Mouse (Mus musculus): ENCODE data around the gene Trpm5. TPM values are rescaled to one million over a fixed set of nuclear protein-coding genes. Genes with fewer than 3 reads are reported as not detected.

The Trpm5 gene
- 1.1 and 1.2 TPM in 2 replicates for polyA plus RNA-seq (2015; fragmentation: Nextera tagmentation; extraction: Ambion mirVana)

DNA sequence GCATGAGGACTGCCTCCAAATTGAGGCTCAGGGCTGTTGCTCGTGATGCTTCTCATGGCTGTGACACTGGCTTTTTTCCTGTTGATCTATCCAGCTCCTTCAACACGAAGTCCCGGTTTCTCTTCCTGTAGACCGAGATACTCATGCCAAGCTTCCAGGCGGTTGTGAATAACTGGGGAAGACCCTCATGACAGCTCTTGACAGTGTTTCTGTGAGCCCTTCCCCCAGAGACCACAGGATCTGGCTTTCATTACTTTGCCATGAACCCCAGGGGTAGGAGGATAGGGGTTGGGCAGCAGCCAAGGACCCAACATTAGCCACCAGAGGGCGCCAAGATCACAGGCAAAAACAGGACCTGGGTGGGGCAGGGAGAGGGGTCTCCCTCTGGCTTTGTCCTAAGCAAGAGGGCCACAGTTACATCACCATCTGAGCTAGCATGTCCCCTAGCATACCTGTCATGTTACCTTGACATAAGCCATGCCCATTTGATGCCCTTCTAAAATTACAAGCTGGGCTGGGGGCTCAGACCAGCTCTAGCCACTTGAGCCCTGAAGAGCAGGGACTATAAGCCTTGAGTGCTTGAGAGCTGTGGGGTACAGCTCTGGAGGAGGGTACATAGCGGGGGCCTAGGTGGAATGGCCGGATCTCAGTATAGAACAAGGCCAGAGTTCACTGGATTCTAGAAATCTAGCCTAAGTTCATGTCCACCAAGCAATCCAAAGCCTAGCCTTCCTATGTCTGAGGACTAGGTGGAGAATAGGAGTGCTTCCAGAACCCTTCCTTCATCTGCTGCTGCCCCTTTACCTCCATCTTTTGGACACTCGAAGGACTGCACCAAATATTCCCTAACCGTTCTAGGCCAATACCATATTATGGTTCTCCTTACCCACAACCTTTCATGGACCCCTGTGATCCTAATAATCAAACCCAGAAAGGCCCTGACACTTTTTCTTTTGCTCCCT lies at the start of gene Trpm5:
Gene Trpm5, minus strand, starts transcription at position 51 of the 962 bp plus-strand sequence.
- 47% methylated on average over 10 of the region's 10 CpGs for WGBS
- no peak within 1 kb of the TSS for H3K9ac ChIP-seq (replicated peaks; ENCODE audit: low read depth, low read length)
- ATAC-seq = no peak
- H3K4me3 ChIP-seq (replicated peaks; ENCODE audit: low read length) = no peak within 1 kb of the TSS
- H3K4me1 ChIP-seq (replicated peaks; ENCODE audit: control insufficient read depth, insufficient read depth, low read length) = no peaks in the 10 kb centered on the region
- no peaks in the 10 kb centered on the region for H3K36me3 ChIP-seq (ENCODE audit: control insufficient read depth, insufficient read depth)
- H3K27ac ChIP-seq (ENCODE audit: low read length) = no peak within 1 kb of the TSS
- no peaks in the 10 kb centered on the region for H3K9me3 ChIP-seq (ENCODE audit: control insufficient read depth, low read length)
- no peak within 1 kb of the TSS for H3K4me2 ChIP-seq (ENCODE audit: low read length)
- H3K27me3 ChIP-seq (replicated peaks; ENCODE audit: control insufficient read depth, insufficient read depth, low read length) = no peaks in the 10 kb centered on the region

DNA sequence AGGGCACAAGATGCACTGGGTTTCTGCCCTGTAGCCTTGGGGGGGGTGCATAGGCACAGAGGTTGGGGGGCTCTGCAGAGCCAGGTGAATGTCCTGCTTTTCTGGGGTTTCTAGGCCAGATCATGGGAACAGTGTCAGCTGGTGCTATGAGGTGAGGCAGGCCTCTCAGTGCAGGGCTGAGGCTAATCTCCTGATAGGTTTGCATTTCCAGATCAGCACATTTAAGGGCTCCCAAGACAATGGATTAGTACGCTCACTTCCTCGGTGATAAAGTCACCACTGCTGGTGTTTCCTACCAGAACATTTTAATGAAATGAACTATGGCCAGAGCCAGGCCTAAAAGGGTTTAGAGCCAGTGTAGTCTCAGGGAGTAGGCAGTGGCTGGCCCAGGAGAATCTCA lies 48.2 kb upstream of the Trpm5 start:
- Histone ChIP-seq H3K9me3 (ENCODE audit: control insufficient read depth, low read length) (no peaks in the 10 kb centered on the region), H3K27ac (ENCODE audit: low read length) (no peak overlapping the region), H3K27me3 (replicated peaks; ENCODE audit: control insufficient read depth, insufficient read depth, low read length) (no peaks in the 10 kb centered on the region), H3K4me1 (replicated peaks; ENCODE audit: control insufficient read depth, insufficient read depth, low read length) (no peaks in the 10 kb centered on the region), H3K36me3 (ENCODE audit: control insufficient read depth, insufficient read depth) (no peaks in the 10 kb centered on the region), H3K4me3 (replicated peaks; ENCODE audit: low read length) (no peak overlapping the region), H3K9ac (replicated peaks; ENCODE audit: low read depth, low read length) (no peak overlapping the region), H3K4me2 (ENCODE audit: low read length) (no peak overlapping the region)
- 88% methylated on average over 2 of the region's 2 CpGs for WGBS
- ATAC-seq = no peak

DNA sequence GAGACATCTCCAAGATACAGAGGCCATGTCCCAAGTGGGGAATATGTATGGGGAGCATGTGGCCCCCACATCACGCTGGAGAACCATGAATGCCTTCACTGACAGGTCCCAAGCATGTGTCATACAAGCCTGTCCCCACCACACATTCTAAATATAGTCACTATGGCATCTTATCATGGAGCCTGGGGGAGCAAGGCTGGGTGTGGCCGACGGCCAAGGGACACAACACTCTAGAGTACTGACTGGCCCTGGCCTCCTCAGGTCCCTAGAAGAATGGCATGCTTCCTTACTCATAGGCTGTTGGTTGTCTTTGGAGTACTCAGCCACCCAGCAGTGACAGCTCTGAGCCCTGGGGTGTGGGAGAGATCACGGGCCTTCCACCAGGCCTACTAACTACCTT lies 45.5 kb upstream of the Trpm5 start:
- no peaks in the 10 kb centered on the region for H3K27me3 ChIP-seq (replicated peaks; ENCODE audit: control insufficient read depth, insufficient read depth, low read length)
- 77% methylated on average over 4 of the region's 4 CpGs for WGBS
- no peak for ATAC-seq

DNA sequence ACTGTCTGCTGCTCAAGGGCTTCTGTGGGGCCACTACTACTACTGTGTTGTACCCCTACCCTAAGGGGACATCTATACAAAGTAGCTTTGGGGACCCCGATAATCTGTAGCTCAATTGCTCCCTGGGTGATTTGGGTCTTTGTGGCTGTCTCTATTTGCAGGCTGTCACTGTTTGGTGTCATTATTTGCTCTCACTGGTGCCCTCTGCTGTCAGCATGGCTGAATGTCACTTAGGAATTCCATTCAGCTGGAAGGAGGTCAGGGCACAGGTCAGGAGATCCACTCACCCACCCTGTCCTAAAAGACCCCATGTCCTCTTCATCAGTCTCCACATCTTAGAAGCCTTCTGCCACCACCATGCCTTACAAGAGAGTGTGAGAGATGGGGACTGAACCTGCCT lies 44.3 kb upstream of the Trpm5 start:
- ATAC-seq = no peak

More for the DNA sequence above, 45.5 kb upstream of the Trpm5 start:
- Histone ChIP-seq H3K36me3 (ENCODE audit: control insufficient read depth, insufficient read depth) (no peaks in the 10 kb centered on the region), H3K27ac (ENCODE audit: low read length) (no peak overlapping the region), H3K4me1 (replicated peaks; ENCODE audit: control insufficient read depth, insufficient read depth, low read length) (no peaks in the 10 kb centered on the region), H3K4me3 (replicated peaks; ENCODE audit: low read length) (no peak overlapping the region), H3K9ac (replicated peaks; ENCODE audit: low read depth, low read length) (no peak overlapping the region), H3K9me3 (ENCODE audit: control insufficient read depth, low read length) (no peaks in the 10 kb centered on the region), H3K4me2 (ENCODE audit: low read length) (no peak overlapping the region)

DNA sequence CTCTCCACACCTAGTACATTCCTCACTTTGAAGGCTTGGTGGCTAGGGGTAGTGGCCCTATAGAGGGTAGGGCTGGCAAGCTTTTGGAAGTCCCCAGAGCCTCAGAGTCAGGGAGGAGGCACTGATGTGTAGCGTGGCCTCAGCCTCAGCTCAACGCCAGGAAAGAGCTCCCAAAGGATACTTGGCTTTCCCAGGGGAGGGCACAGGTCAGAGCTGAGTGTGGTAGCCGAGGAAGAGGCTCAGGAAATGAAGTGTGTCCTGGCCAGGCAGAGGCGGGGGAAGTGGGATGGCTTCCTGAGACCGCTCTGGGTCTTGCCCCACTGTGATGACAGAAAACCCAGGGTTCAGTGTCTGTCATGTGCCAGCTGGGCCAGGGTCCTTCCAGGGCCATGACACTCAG lies 42.1 kb upstream of the Trpm5 start:
- Histone ChIP-seq H3K36me3 (ENCODE audit: control insufficient read depth, insufficient read depth) (no peaks in the 10 kb centered on the region), H3K27me3 (replicated peaks; ENCODE audit: control insufficient read depth, insufficient read depth, low read length) (no peaks in the 10 kb centered on the region), H3K4me1 (replicated peaks; ENCODE audit: control insufficient read depth, insufficient read depth, low read length) (no peaks in the 10 kb centered on the region), H3K9me3 (ENCODE audit: control insufficient read depth, low read length) (no peaks in the 10 kb centered on the region), H3K27ac (ENCODE audit: low read length) (no peak overlapping the region), H3K9ac (replicated peaks; ENCODE audit: low read depth, low read length) (no peak overlapping the region), H3K4me3 (replicated peaks; ENCODE audit: low read length) (no peak overlapping the region), H3K4me2 (ENCODE audit: low read length) (no peak overlapping the region)
- 76% methylated on average over 5 of the region's 5 CpGs for WGBS
- ATAC-seq = no peak

More for the DNA sequence above, 44.3 kb upstream of the Trpm5 start:
- H3K36me3 ChIP-seq (ENCODE audit: control insufficient read depth, insufficient read depth) = no peaks in the 10 kb centered on the region
- no peaks in the 10 kb centered on the region for H3K4me1 ChIP-seq (replicated peaks; ENCODE audit: control insufficient read depth, insufficient read depth, low read length)
- 46% methylated on average over 1 of the region's 1 CpGs for WGBS
- no peak overlapping the region for H3K27ac ChIP-seq (ENCODE audit: low read length)
- no peaks in the 10 kb centered on the region for H3K27me3 ChIP-seq (replicated peaks; ENCODE audit: control insufficient read depth, insufficient read depth, low read length)
- no peaks in the 10 kb centered on the region for H3K9me3 ChIP-seq (ENCODE audit: control insufficient read depth, low read length)
- H3K4me2 ChIP-seq (ENCODE audit: low read length) = no peak overlapping the region
- H3K4me3 ChIP-seq (replicated peaks; ENCODE audit: low read length) = no peak overlapping the region
- no peak overlapping the region for H3K9ac ChIP-seq (replicated peaks; ENCODE audit: low read depth, low read length)

DNA sequence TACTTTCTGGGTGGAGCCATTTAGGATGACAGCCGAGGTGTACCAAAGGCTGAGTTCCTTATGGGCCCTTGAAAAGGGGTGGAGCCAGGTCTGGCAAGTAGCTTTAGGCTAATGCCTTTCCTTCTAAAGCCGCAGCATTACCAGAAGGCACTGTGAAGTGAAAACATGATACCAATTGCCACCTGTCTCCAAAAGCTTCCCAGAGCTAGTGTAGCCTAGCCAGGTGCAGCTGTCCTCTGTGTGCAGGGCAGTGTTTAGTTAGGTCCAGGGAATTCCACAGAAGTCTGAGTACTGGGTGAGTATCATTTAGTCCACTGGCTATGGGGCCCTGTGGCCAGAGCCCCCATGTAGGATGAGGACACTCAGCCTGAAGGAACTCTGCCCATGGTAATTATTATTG lies 41.7 kb upstream of the Trpm5 start:
- Histone ChIP-seq H3K36me3 (ENCODE audit: control insufficient read depth, insufficient read depth) (no peaks in the 10 kb centered on the region), H3K4me3 (replicated peaks; ENCODE audit: low read length) (no peak overlapping the region), H3K4me2 (ENCODE audit: low read length) (no peak overlapping the region), H3K27ac (ENCODE audit: low read length) (no peak overlapping the region), H3K9me3 (ENCODE audit: control insufficient read depth, low read length) (no peaks in the 10 kb centered on the region), H3K27me3 (replicated peaks; ENCODE audit: control insufficient read depth, insufficient read depth, low read length) (no peaks in the 10 kb centered on the region), H3K4me1 (replicated peaks; ENCODE audit: control insufficient read depth, insufficient read depth, low read length) (no peaks in the 10 kb centered on the region), H3K9ac (replicated peaks; ENCODE audit: low read depth, low read length) (no peak overlapping the region)
- 64% methylated on average over 2 of the region's 2 CpGs for WGBS
- no peak for ATAC-seq

DNA sequence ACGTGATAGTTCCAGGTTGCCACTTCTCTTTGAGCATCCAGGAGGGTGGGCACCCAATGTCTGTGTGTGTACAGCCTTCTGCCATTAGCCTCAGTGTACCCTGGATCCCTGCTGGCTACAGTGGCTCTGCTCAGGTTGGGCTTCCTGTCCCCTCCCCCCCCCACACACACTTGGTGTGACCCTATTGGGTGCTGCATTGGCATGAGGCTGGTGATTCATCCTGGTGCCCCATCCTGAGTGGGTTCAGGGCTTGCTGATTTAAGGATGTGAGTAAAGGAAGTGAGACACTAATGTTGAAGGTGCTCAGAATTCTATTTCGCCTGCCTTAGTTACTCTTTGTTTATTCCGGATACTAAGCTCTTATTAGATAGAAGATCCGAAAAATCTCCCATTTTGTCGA lies 38.4 kb upstream of the Trpm5 start:
- ATAC-seq = no peak
- H3K27ac ChIP-seq (ENCODE audit: low read length) = no peak overlapping the region
- H3K4me2 ChIP-seq (ENCODE audit: low read length) = no peak overlapping the region
- 82% methylated on average over 5 of the region's 5 CpGs for WGBS
- H3K36me3 ChIP-seq (ENCODE audit: control insufficient read depth, insufficient read depth) = no peaks in the 10 kb centered on the region
- no peaks in the 10 kb centered on the region for H3K4me1 ChIP-seq (replicated peaks; ENCODE audit: control insufficient read depth, insufficient read depth, low read length)
- H3K27me3 ChIP-seq (replicated peaks; ENCODE audit: control insufficient read depth, insufficient read depth, low read length) = no peaks in the 10 kb centered on the region
- H3K9me3 ChIP-seq (ENCODE audit: control insufficient read depth, low read length) = no peaks in the 10 kb centered on the region
- H3K9ac ChIP-seq (replicated peaks; ENCODE audit: low read depth, low read length) = no peak overlapping the region
- H3K4me3 ChIP-seq (replicated peaks; ENCODE audit: low read length) = no peak overlapping the region

DNA sequence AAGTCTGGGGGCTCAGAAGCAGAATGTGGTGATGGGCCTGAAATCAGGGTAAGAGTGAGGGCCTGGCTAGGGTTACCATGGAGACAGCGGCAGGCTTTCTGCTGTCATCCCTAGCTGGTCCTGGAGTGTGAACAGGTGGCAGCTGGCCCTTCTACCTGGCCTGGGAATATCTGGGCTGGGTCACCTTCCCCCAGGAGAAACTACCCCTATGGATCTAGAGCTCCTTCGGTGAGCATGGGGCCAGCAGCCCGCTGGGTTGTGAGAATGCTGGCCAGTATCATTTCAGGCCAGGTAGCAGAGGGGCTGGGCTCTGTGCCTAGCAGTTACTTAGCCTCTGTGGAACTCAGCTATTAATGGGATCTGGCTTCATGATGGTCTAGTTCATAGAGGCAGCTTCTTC lies 30.5 kb upstream of the Trpm5 start:
- WGBS = 65% methylated on average over 3 of the region's 3 CpGs
- Histone ChIP-seq H3K4me1 (replicated peaks; ENCODE audit: control insufficient read depth, insufficient read depth, low read length) (no peaks in the 10 kb centered on the region), H3K4me3 (replicated peaks; ENCODE audit: low read length) (no peak overlapping the region), H3K9me3 (ENCODE audit: control insufficient read depth, low read length) (no peaks in the 10 kb centered on the region), H3K9ac (replicated peaks; ENCODE audit: low read depth, low read length) (no peak overlapping the region), H3K4me2 (ENCODE audit: low read length) (no peak overlapping the region), H3K36me3 (ENCODE audit: control insufficient read depth, insufficient read depth) (no peaks in the 10 kb centered on the region), H3K27ac (ENCODE audit: low read length) (no peak overlapping the region), H3K27me3 (replicated peaks; ENCODE audit: control insufficient read depth, insufficient read depth, low read length) (no peaks in the 10 kb centered on the region)
- no peak for ATAC-seq

DNA sequence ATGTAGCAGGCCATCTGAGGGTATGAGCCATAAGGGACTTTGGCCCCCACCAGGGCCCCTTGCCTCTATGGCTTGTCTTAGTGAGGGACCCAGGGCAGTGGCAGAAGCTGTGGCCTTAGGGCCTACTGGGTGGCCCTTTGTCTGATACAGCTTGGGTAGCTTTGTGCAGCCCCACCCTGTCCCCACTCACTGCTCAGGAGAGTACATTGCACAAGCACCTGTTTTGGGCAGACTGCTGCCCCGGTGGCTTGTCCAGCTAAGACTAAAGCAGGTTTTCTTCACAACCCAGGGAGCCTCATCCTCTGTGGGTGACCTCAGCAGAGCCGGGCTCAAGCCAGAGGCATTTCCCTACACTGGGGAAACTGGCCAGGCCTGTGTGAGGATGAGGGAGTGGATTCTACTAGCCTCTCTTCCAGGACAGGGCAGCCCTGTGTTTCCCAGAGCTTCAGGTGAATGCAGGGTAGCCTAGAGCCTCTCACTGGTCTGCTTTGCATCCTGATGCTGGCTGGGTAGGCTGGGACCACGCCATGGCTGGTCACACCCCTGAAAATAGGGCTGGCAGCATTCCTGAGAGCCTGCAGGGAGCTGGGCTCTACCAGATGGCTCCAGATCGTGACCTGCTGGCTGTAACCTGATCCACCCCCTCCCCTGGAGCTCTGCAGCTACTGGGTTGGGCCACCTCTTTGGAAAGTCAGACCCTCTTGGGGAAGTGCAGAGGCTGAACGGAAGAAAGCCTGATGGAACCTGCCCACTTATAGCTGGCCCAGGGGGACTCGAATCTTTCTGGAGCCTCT lies 29.6 kb upstream of the Trpm5 start:
- Histone ChIP-seq H3K27me3 (replicated peaks; ENCODE audit: control insufficient read depth, insufficient read depth, low read length) (no peaks in the 10 kb centered on the region), H3K36me3 (ENCODE audit: control insufficient read depth, insufficient read depth) (no peaks in the 10 kb centered on the region), H3K4me3 (replicated peaks; ENCODE audit: low read length) (no peak overlapping the region), H3K4me2 (ENCODE audit: low read length) (no peak overlapping the region), H3K4me1 (replicated peaks; ENCODE audit: control insufficient read depth, insufficient read depth, low read length) (no peaks in the 10 kb centered on the region), H3K27ac (ENCODE audit: low read length) (no peak overlapping the region), H3K9ac (replicated peaks; ENCODE audit: low read depth, low read length) (no peak overlapping the region), H3K9me3 (ENCODE audit: control insufficient read depth, low read length) (no peaks in the 10 kb centered on the region)
- WGBS = 17% methylated on average over 6 of the region's 6 CpGs
- ATAC-seq = no peak

Measured in forebrain, embryonic 16.5 days (tissue).